Mouse (Mus musculus) heart, embryonic 15.5 days (tissue): ENCODE results near the gene 1700030K09Rik. TPM values are rescaled to one million over a fixed set of nuclear protein-coding genes. Genes with fewer than 3 reads are reported as not detected.
A peak's percentile ranks its signal among the peaks of the same experiment; 100 is the strongest.

Experiments
- microRNA-seq: library from miRNA; unstranded; fragments of <30 nt; microRNA quantifications from one replicate; pipeline ENCODE4, GENCODE M21; 2016
- polyA plus RNA-seq: library from polyadenylated mRNA; unstranded; fragments of >200 nt; fragmentation: Nextera tagmentation; extraction: Ambion mirVana; gene quantifications from 2 replicates; pipeline ENCODE4 v1.2.1, GENCODE M21; 2015

1700030K09Rik gene
- polyA plus RNA-seq, 1 experiment from 2014 or later = 8.6 TPM

Small RNAs within 50 kb of the gene (microRNA-seq; reads per million reads assigned to microRNA genes)
- gene Mir7068 = 2.5 reads per million, percentile 7 among the genes with 10 or more reads in this experiment

Other genes with a start within 250 kb of the 1700030K09Rik start
- gene Cib3, start 231.0 kb upstream of the 1700030K09Rik start, polyA plus RNA-seq = not detected in 2 replicates
- gene Gm11034, start 230.2 kb upstream of the 1700030K09Rik start, polyA plus RNA-seq = not detected in 2 replicates
- 41.0 and 45.6 TPM in 2 replicates for gene Fam32a, start 224.2 kb upstream of the 1700030K09Rik start, polyA plus RNA-seq
- 96.3 and 113 TPM in 2 replicates for gene Ap1m1, start 203.9 kb upstream of the 1700030K09Rik start, polyA plus RNA-seq
- gene Gm10282, start 138.6 kb upstream of the 1700030K09Rik start, polyA plus RNA-seq = 14.8 and 15.9 TPM in 2 replicates
- 18.5 and 19.5 TPM in 2 replicates for gene Klf2, start 124.8 kb upstream of the 1700030K09Rik start, polyA plus RNA-seq
- gene Eps15l1, start 22.4 kb upstream of the 1700030K09Rik start, polyA plus RNA-seq = 30.5 and 42.0 TPM in 2 replicates
- gene Calr3, start within 50 bp of the 1700030K09Rik start, polyA plus RNA-seq = 1.1 and 1.2 TPM in 2 replicates
- gene Cherp, start 31.3 kb downstream of the 1700030K09Rik start, polyA plus RNA-seq = 36.1 and 44.9 TPM in 2 replicates
- gene Slc35e1, start 48.7 kb downstream of the 1700030K09Rik start, polyA plus RNA-seq = 12.7 and 18.6 TPM in 2 replicates
- gene Med26, start 104.4 kb downstream of the 1700030K09Rik start, polyA plus RNA-seq = 8.8 and 11.5 TPM in 2 replicates
- 94.2 and 102 TPM in 2 replicates for gene Smim7, start 127.2 kb downstream of the 1700030K09Rik start, polyA plus RNA-seq
- gene Tmem38a, start 128.2 kb downstream of the 1700030K09Rik start, polyA plus RNA-seq = 87.4 and 91.5 TPM in 2 replicates
- gene Nwd1, start 202.8 kb downstream of the 1700030K09Rik start, polyA plus RNA-seq = 0.23 and 0.38 TPM in 2 replicates